Mouse (Mus musculus) heart, embryonic 12.5 days (tissue): ENCODE results near the gene Mcm10. TPM values are rescaled to one million over a fixed set of nuclear protein-coding genes. Genes with fewer than 3 reads are reported as not detected.

Experiments used
- ATAC-seq: fragments of 200-750 bp; cut with Nextera tagmentation; 2 replicates; pipeline ENCODE4 v1.8.0; 2017; ENCODE audit warnings: moderate TSS enrichment, moderate library complexity; ENCODE audit not compliant: insufficient number of reproducible peaks, low FRiP score
- H3K27ac ChIP-seq: fragments of 300-500 bp; sonication (generic); 2 replicates; pipeline ENCODE4 v1.5.1; 2016; ENCODE audit warnings: mild to moderate bottlenecking, moderate library complexity; ENCODE audit not compliant: poor library complexity, severe bottlenecking
- H3K27me3 ChIP-seq: fragments of 300-500 bp; sonication (generic); replicated peaks from 2 replicates; pipeline ENCODE4 v1.6.1; 2016; ENCODE audit warnings: mild to moderate bottlenecking, moderate library complexity
- H3K36me3 ChIP-seq: fragments of 300-500 bp; sonication (generic); 2 replicates; pipeline ENCODE4 v1.6.1; 2016; ENCODE audit warnings: mild to moderate bottlenecking, moderate library complexity
- H3K4me1 ChIP-seq: fragments of 300-500 bp; sonication (generic); replicated peaks from 2 replicates; pipeline ENCODE4 v1.6.1; 2016; ENCODE audit warnings: mild to moderate bottlenecking
- H3K4me2 ChIP-seq: fragments of 300-500 bp; sonication (generic); 2 replicates; pipeline ENCODE4 v1.6.1; 2016; ENCODE audit warnings: mild to moderate bottlenecking, moderate library complexity
- H3K4me3 ChIP-seq: fragments of 300-500 bp; sonication (generic); 2 replicates; pipeline ENCODE4 v1.5.1; 2016; ENCODE audit warnings: mild to moderate bottlenecking
- H3K9ac ChIP-seq: fragments of 300-500 bp; sonication (generic); 2 replicates; pipeline ENCODE4 v1.6.1; 2016; ENCODE audit warnings: mild to moderate bottlenecking, moderate library complexity
- H3K9me3 ChIP-seq: fragments of 300-500 bp; sonication (generic); replicated peaks from 2 replicates; pipeline ENCODE4 v1.6.1; 2016; ENCODE audit warnings: mild to moderate bottlenecking, moderate library complexity
- WGBS: fragments of 180-500 bp; shearing (Covaris S2); methylation state at CpG from one replicate; pipeline ENCODE4 v1.1.7; 2016; 5-methylcytosine and 5-hydroxymethylcytosine counted together
- polyA plus RNA-seq: library from polyadenylated mRNA; unstranded; fragments of >200 nt; fragmentation: Nextera tagmentation; extraction: Ambion mirVana; gene quantifications from 2 replicates; pipeline ENCODE4 v1.2.1, GENCODE M21; 2016

The Mcm10 gene
- polyA plus RNA-seq, 1 experiment from 2014 or later: 24.2 TPM

- no peak overlapping the region for H3K27ac ChIP-seq
- no peaks in the 10 kb centered on the region for H3K27me3 ChIP-seq
- no peaks in the 10 kb centered on the region for H3K9me3 ChIP-seq
- 79% methylated on average over 7 of the region's 7 CpGs for WGBS
- no peak overlapping the region for H3K9ac ChIP-seq
- ATAC-seq: no peak
- no peak overlapping the region for H3K4me3 ChIP-seq
- H3K4me1 ChIP-seq: peaks cover 7% of the 10 kb centered on the region; the same call in 1 of the 2 replicates
- peaks cover 15% of the 10 kb centered on the region; the same call in 1 of the 2 replicates for H3K36me3 ChIP-seq
- no peak overlapping the region for H3K4me2 ChIP-seq
Observed at GRCm38 (mm10) chr2:5031215-5031614, 18.6 kb upstream of the Mcm10 start.

DNA sequence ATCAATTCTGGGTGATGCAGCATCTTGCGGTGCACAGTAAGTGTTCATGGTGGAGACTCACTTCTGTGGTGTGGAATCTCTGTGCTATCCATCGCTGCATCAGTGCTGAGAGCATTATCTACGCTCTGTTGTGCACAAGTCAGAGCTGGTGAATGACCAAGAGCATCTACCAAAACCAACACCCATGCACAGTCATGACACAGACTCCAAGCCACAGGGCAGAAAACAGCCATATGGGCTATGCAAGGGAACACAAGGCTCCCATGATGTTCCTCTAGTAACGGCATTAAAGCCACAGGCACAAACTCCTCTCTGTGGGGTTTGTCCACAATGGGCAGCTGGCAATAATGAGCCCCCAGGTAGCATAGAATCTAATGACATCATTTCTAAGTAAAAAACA is 17.2 kb upstream of the Mcm10 start:
- Histone ChIP-seq H3K36me3 (peaks cover 17% of the 10 kb centered on the region), H3K27me3 (no peaks in the 10 kb centered on the region), H3K4me3 (no peak overlapping the region), H3K9ac (no peak overlapping the region), H3K4me1 (peaks cover 7% of the 10 kb centered on the region; the same call in 1 of the 2 replicates), H3K27ac (no peak overlapping the region), H3K9me3 (no peaks in the 10 kb centered on the region), H3K4me2 (no peak overlapping the region)
- WGBS: 87% methylated on average over 4 of the region's 4 CpGs
- ATAC-seq: no peak

DNA sequence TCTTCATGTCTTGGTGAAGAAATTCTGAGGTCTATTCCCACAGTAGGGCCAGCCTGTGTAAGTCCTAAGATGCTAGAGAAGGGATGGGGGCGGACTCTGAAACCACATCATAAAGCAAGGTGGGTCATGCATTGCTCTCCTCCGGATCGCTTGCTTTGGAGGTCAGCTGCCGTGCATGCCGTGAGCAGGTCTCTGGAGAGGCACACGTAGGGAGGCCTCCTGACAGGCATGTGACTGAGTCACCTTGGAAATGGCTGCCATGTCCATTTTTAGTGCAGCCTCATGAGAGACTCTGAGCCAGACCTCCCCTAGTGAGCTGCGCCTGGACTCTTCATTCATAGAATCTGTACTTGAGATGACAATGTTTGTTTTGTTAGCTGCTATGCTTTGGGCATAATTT is 15.5 kb upstream of the Mcm10 start:
- Histone ChIP-seq H3K4me3 (no peak overlapping the region), H3K27ac (no peak overlapping the region), H3K9me3 (no peaks in the 10 kb centered on the region), H3K27me3 (no peaks in the 10 kb centered on the region), H3K4me2 (no peak overlapping the region), H3K9ac (no peak overlapping the region), H3K4me1 (peaks cover 6% of the 10 kb centered on the region; the same call in 1 of the 2 replicates), H3K36me3 (peaks cover 17% of the 10 kb centered on the region)
- 69% methylated on average over 7 of the region's 7 CpGs for WGBS
- ATAC-seq: no peak

DNA sequence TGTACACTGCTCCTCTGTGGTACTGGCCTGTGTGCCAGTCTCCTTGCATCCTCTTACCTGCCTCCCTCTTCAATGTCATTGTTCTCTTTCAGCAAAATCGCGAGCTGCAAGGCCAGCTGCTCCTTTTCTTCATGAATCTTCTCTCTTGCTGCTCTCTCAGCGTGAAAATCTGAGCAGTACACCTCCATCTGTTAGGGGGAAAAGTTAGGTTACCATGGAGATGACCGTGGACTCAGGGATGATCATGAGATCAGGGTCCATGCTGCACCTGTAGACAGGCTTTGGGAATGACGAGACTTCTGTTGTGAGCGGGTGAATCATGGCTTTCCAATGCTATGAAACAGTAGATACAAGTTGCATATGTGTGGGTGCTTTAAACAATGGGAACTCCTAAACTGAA is 14.5 kb upstream of the Mcm10 start:
- Histone ChIP-seq H3K4me2 (no peak overlapping the region), H3K27me3 (no peaks in the 10 kb centered on the region), H3K9me3 (no peaks in the 10 kb centered on the region), H3K4me3 (no peak overlapping the region), H3K9ac (no peak overlapping the region), H3K27ac (no peak overlapping the region), H3K36me3 (peaks cover 17% of the 10 kb centered on the region), H3K4me1 (peaks cover 6% of the 10 kb centered on the region; the same call in 1 of the 2 replicates)
- WGBS: 79% methylated on average over 6 of the region's 6 CpGs
- ATAC-seq: no peak

- Histone ChIP-seq H3K4me3 (no peak overlapping the region), H3K9ac (no peak overlapping the region), H3K4me1 (peaks cover 6% of the 10 kb centered on the region; the same call in 1 of the 2 replicates), H3K27me3 (no peaks in the 10 kb centered on the region), H3K36me3 (peaks cover 10% of the 10 kb centered on the region; the same call in 1 of the 2 replicates), H3K27ac (no peak overlapping the region), H3K9me3 (no peaks in the 10 kb centered on the region), H3K4me2 (no peak overlapping the region)
- ATAC-seq: no peak
- 44% methylated on average over 4 of the region's 4 CpGs for WGBS
Observed at GRCm38 (mm10) chr2:5025162-5025733, 12.7 kb upstream of the Mcm10 start.

GRCm38 (mm10) chr2:5023699-5024399 is 11.3 kb upstream of the Mcm10 start:
- H3K36me3 ChIP-seq: peaks cover 10% of the 10 kb centered on the region; the same call in 1 of the 2 replicates
- no peaks in the 10 kb centered on the region for H3K27me3 ChIP-seq
- no peak overlapping the region for H3K9ac ChIP-seq
- no peak overlapping the region for H3K4me2 ChIP-seq
- H3K4me3 ChIP-seq: no peak overlapping the region
- H3K9me3 ChIP-seq: no peaks in the 10 kb centered on the region
- H3K27ac ChIP-seq: no peak overlapping the region
- 77% methylated on average over 14 of the region's 14 CpGs for WGBS
- peaks cover 6% of the 10 kb centered on the region; the same call in 1 of the 2 replicates for H3K4me1 ChIP-seq
- ATAC-seq: no peak

- peaks cover 10% of the 10 kb centered on the region; the same call in 1 of the 2 replicates for H3K36me3 ChIP-seq
- H3K27me3 ChIP-seq: no peaks in the 10 kb centered on the region
- H3K9me3 ChIP-seq: no peaks in the 10 kb centered on the region
- no peak overlapping the region for H3K27ac ChIP-seq
- no peak overlapping the region for H3K4me2 ChIP-seq
- WGBS: 13% methylated on average over 2 of the region's 2 CpGs
- H3K4me1 ChIP-seq: peaks cover 4% of the 10 kb centered on the region; the same call in 1 of the 2 replicates
- H3K9ac ChIP-seq: no peak overlapping the region
- no peak for ATAC-seq
- H3K4me3 ChIP-seq: no peak overlapping the region
Observed at GRCm38 (mm10) chr2:5023275-5023674, 10.7 kb upstream of the Mcm10 start.

- no peak for ATAC-seq
- 59% methylated on average over 1 of the region's 1 CpGs for whole genome bisulfite sequencing
- Histone ChIP-seq H3K4me3 (no peak overlapping the region), H3K27me3 (no peaks in the 10 kb centered on the region), H3K36me3 (no peaks in the 10 kb centered on the region), H3K9ac (no peak overlapping the region), H3K4me2 (no peak overlapping the region), H3K27ac (no peak overlapping the region), H3K9me3 (0 out of 2 replicates have a peak, but pooled peaks cover 1% of the 10 kb centered on the region), H3K4me1 (peaks cover 4% of the 10 kb centered on the region; the same call in 1 of the 2 replicates)
Observed at GRCm38 (mm10) chr2:5019708-5020107, 7.1 kb upstream of the Mcm10 start.

- no peak overlapping the region for H3K9ac ChIP-seq
- H3K27ac ChIP-seq: no peak overlapping the region
- ATAC-seq: no peak
- no peak overlapping the region for H3K4me3 ChIP-seq
- H3K4me2 ChIP-seq: no peak overlapping the region
- 0 out of 2 replicates have a peak, but pooled peaks cover 4% of the 10 kb centered on the region for H3K9me3 ChIP-seq
- WGBS: 89% methylated on average over 7 of the region's 7 CpGs
- H3K27me3 ChIP-seq: no peaks in the 10 kb centered on the region
- peaks cover 2% of the 10 kb centered on the region for H3K4me1 ChIP-seq
- no peaks in the 10 kb centered on the region for H3K36me3 ChIP-seq
Observed at GRCm38 (mm10) chr2:5016922-5017321, 4.3 kb upstream of the Mcm10 start.

DNA sequence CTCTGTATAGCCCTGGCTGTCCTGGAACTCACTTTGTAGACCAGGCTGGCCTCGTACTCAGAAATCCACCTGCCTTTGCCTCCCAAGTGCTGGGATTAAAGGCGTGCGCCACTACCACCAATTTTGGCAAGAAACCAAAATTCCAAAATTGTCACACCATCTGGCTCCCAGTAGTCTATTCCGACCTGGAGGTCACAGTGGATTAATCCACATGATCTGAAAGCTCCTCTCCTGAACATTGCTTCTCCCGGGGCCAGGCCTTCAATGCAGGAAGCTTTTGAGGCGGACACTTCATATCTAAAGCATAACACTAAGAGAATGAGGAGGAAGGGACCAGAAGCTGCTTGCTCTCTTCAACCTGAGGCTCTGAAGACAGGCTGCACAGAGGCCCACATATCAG is 2.9 kb upstream of the Mcm10 start:
- Histone ChIP-seq H3K9me3 (0 out of 2 replicates have a peak, but pooled peaks cover 4% of the 10 kb centered on the region), H3K27ac (no peak overlapping the region), H3K4me2 (no peak overlapping the region), H3K4me1 (peaks cover 9% of the 10 kb centered on the region), H3K9ac (no peak overlapping the region), H3K27me3 (no peaks in the 10 kb centered on the region), H3K4me3 (no peak overlapping the region), H3K36me3 (no peaks in the 10 kb centered on the region)
- WGBS: 84% methylated on average over 6 of the region's 6 CpGs
- ATAC-seq: no peak

GRCm38 (mm10) chr2:5014616-5015015 is 2.0 kb upstream of the Mcm10 start:
- Histone ChIP-seq H3K4me3 (no peak overlapping the region), H3K36me3 (0 out of 2 replicates have a peak, but pooled peaks cover 5% of the 10 kb centered on the region), H3K4me1 (peaks cover 9% of the 10 kb centered on the region), H3K9me3 (0 out of 2 replicates have a peak, but pooled peaks cover 4% of the 10 kb centered on the region), H3K4me2 (no peak overlapping the region), H3K27ac (no peak overlapping the region), H3K27me3 (no peaks in the 10 kb centered on the region), H3K9ac (no peak overlapping the region)
- no peak for ATAC-seq
- WGBS: 68% methylated on average over 7 of the region's 7 CpGs
